Mouse (Mus musculus) adrenal gland, adult (tissue): ENCODE results near the gene Lhfp.
"Not testable (repeated sequence)": the region's sequence is repeated elsewhere in the genome, so short reads cannot be mapped to it uniquely, and the experiment has no call there.

ENCODE experiments used
- DNase-seq, 2 experiments: peaks; one replicate each; pipeline ENCODE4 v3.0.0; 2022 to 2023; ENCODE audit warnings: low spot score in 1 of 2; ENCODE audit not compliant: inconsistent age in 2 of 2

The Lhfp gene

DNA sequence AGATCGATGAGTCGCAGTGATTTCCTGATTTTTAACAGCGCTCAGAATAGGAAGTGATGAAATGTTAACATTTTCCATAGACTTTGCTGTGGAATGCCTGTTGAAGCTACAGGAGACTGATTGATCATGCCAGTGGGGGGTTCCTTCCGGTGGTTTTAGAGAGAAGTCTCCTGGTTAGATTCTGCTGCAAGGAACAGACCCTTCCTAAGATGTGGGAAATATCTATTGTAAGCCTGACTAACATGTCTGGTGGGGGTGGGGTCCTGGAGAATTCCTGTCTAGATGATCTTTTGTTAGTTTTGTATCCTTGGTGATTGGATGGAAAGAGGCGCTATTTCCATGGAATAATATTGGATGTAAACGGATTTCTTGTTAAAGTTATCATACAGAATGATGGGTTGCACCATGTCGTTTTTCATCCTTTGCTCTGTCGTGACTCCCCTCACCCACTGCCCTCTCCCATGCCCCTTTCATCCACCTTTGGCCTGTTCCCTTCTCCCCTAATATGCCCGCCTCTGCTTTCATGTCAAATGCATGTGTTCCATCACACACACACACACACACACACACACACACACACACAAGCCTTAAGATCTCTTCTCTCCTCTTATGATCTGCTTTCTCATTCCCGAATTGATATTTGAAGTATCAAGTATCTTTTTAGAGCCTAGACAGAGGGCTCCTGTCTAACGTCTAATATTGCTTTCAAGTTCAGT is 165.3 kb downstream of the Lhfp start:
- DNase-seq = no peak

DNA sequence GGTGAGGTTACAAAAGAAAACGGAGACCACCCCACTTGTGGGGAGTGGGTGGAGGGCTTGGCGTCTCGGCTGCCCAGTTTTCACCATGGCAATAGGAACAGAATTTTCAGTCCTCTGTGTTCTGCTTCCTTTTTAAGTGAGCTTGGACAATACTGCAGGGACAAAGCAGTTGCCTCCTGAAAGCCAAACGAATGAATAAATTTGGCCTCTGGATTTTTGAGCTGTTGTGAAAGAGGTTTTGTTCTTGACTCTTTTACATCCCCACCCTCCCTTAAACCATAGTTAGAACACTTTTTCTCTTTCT is 165.8 kb downstream of the Lhfp start:
- DNase-seq = no peak

DNA sequence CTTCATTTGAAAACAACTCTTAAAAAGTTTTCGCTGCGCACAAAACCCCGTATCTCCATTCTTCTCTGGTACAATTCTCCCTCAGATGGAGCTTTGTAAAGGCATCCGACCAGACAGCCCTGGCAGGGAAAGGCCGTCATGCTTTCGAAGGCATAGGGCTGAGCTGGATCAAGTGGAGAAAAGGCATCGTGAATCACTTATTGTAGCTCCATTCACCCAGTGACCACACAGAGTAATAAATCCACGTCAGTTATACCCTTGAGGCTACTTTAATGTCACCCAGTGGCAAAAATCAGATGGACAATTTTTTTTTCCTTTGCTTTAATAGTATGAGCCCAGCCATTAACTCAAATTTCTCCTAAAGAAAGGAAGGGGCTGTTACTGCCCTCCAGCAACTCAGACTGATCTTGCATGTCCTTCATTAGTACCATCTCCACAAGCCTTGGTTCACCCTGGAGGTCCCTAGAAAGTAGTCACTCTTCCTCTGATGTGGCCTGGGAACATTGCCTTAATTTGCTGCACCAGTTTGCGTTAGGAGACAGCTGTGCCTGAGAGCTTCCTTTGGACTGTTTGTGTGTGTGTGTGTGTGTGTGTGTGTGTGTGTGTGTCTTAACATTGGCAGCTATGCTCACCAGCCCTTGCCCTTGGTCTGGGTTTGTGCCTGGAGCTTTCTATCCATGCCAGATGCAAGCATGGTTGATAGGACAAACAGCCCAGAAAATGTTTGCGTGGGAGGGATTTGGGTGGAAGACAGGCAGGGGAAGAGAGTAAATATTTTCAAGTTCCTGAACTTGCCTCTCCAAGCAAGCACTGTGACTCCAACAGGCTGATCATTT is 169.6 kb downstream of the Lhfp start:
- DNase-seq = peak; percentile 35 to 75

DNA sequence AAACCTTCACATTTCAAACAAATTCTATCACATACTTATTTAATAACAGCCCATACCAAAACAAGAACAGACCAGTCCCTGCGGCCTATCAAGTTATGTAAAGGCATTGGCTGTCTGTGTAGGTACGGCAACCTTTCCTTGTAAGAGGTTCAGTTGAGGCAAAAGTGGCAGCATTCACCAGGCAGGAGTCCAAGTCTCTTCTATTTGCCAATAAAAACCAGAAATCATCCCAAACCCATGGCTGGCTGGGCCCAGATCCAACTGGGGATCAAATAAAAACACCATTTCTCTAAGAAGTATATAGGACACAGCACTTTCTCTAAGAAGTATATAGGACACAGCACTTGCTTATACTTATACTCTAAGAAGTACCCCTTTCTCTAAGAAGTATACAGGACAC is 171.3 kb downstream of the Lhfp start:
- peak in 1 of 2 experiments; percentile 60 for DNase-seq

DNA sequence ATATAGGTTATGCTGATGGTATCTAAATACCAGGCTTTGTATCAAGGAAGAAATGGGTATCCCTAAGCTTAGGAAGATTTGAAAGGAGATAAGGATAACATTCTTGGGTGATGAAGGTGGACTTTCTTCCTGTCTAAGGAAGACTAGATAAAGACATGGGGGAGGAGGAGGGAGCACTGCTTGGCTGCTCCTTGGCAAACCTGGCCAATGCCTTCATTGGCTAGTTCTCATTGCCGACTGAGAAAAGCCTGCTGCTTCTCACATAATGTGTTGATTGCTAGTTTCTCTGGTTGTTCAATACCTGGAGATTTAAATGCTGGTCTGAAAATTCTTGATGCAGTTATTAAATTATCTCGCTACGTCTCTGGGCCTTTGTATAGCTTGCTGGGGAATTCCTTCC is 172.0 kb downstream of the Lhfp start:
- DNase-seq = no peak

DNA sequence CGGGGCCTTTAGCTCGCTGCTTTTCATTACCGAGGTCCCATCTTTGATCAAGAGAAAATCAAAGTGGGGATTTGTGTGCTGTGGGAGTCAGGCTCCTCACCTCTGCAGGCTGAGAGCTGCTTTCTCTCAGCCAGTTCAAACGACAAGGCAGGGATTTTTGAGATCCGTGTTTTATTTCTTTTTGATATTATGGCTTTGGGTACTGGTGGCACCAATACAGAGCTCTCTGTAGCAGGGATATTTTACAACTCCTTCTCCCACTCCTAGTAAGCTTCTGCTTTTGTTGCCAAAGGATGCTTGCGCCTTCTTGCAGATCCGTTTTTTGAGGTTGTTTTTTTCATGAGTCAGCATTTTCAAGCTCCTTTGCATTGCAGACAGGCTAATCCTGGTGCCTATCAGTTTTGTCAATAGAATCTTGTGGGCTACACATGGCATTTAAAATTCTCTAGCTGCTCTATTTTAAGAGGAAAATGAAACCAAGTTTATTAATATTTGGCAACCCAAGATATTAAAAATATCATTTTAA is 172.5 kb downstream of the Lhfp start:
- DNase-seq = no peak

DNA sequence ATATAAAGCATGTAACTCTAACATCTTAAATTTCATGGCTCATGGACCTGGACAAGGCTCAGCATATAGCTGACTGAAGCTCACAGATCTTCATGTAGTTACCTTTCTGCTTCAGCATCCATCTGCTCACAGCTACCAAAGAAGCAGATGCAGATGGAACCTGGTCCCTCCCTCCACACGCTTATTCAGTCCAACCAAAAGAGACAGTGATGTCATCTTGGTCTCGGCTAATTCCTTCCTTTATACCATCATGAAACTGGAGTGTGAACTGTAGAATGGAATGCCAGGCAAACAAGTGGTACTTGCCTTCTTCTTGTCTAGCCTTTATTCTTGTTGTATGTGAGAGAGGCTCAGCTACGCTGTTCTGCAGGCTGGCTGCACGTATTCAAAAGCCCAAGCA is 173.1 kb downstream of the Lhfp start:
- DNase-seq = no peak

DNA sequence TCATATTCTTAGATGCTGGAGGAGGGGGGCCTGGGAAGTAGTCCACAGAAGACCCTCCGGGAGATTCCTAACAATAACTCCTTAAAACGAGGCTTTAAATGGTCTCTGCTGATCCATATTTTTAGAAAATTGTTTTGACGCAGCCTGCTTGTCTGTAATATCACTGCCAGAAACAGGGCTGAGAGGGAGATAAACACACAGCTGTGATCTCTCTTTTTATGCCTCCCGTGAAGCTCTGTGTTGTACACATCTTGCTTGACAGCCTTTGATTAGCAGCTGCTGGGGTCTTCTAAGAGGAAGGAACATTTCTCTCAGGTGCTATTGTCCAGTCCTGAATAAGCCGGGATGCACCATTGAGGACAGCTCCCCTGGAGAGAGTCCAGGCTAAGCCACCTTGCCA is 176.4 kb downstream of the Lhfp start:
- no peak for DNase-seq

DNA sequence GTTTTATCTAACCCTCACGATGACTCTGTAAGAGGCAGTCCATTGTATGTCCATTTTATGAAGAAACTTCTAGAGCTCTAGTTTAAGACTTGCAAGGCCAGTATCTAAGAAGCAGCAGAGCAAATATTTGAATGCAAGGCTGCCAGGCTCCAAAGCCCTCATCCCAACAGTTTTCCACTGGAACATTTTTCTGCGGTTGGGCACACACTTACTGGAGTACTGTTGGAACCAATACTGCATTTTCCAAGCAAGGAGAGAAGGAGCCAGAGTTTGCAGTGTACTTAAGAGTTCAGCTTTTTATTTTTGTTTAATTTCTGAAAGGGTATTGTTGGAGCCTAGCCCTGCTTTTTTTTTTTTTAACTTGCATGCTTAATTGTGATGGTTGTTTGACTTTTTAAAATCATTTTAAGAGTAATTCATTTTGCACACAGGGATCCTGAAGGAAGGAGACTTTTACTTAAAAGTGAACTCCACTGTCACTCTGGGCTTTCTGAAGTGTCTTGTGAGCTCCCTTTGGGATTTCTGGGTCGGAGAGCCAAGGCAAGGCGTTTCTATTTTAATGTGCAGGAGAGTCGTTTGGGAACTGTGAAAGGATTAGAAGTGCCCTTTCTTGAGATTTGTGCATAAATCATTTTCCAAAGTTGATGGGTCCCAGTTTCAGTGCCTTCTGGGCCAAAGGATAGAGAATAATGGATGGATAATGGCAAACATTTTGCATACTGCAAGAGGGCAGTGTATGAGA is 180.4 kb downstream of the Lhfp start:
- DNase-seq = no peak

DNA sequence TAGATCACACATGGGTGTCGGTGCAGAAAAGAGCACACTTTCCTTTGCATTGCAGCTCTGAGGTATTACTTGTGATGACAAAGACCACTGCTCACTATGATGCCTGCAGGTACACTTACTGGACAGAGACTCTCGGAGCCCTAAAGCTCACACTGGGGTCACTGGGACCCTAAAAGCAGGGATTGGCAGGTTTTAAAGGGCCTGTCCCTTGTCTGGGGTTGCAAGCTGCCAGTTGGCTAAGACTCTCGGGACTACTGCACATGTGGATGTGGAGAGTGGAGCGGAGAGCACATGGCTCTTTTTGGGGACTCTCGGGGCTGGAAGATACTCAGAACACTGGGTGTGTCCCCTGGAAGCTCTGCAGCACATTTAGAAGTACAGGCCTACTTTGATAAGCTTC is 182.8 kb downstream of the Lhfp start:
- DNase-seq = no peak

DNA sequence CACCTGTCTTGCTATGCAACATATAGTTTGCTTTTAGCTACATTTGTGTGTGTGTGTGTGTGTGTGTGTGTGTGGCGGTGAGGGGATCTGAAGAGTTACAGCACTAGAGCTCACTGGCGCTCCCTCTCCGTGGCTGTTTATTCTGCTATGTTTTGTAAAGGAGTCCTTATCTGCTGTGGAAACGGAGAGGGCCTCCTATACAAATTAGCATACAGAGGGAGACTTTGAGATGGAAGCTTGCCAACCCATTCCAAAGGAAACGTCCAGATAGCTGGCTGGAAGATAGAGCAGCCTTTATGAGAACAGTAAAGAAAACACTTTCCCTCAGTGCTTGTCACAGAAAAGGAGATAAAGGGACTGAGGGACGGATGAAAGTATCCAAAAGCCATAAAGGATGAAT is 184.4 kb downstream of the Lhfp start:
- no peak for DNase-seq

DNA sequence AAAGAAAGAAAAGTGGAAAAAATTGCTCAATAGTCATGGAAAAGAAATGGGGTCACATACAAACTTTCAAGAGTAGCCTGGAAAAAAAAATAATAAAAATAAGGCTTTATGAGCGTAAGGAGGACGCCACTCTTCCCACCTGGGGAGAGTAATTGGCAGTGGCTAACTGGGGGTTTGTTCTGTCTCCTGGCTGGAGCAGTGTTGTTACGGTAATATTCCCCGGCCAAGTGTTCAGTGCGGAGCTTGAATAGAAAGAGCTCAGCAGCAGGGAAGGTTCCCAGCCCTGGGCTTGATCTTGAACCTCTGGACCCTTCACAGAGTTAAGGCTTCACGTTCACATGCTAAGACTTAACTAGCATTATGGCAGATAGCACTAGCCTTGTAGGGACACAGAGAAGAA is 184.9 kb downstream of the Lhfp start:
- no peak for DNase-seq

DNA sequence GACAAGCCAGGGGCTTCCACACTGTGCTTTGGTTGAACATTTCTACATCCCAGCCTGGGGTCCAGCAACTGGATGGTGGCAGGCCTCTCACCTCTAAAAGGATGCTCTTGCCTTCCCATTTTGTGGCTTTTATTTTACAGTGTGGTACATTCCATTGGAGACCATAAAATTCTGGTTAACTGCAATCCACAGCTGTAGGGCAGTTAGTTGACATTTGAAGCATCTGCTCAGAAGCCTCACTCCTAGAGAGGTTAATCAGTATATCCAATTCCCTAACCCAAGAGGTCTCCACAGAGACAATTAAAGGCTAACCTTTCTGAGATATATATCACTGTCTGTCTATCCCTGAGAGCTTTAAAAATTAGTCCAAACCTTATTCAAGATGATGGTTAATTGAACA is 186.5 kb downstream of the Lhfp start:
- DNase-seq = no peak

DNA sequence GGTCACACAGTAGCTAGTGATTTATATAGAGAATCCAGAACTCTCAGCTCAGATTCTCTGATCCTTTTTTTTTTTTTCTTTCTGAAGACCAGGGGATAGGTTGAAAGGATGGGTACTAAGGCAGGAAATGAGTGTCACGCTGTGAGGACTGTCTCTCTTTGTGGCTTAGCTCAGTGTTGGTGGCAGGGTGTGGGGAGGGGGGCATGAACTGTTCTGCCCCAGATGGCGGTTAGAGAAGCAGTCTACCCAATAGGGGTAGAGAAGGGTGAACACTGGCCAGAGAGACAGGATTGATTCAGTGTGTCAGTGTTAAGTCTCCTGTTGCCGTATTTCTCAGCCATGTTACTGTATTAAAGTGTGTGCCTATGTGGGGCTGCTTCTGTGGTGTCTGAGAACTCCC is 189.2 kb downstream of the Lhfp start:
- no peak for DNase-seq

DNA sequence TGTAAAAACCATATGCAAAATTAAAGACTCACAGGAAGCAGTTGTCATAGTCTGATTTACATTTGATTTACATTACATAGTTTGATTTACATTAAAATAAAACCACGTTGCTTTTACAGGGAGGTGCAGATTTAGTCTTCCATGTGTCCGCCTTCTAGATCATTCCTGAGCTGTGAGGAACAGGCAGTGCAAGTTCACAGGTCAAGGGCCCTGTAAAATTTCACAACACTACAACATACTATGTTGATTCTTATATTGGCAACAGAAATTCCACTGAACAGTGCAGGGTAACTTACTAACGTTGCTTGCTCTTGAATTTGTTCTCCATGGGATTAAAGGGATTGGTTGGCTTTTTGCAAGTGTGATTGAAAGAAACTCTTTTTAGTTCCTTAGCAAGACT is 189.8 kb downstream of the Lhfp start:
- DNase-seq = no peak

DNA sequence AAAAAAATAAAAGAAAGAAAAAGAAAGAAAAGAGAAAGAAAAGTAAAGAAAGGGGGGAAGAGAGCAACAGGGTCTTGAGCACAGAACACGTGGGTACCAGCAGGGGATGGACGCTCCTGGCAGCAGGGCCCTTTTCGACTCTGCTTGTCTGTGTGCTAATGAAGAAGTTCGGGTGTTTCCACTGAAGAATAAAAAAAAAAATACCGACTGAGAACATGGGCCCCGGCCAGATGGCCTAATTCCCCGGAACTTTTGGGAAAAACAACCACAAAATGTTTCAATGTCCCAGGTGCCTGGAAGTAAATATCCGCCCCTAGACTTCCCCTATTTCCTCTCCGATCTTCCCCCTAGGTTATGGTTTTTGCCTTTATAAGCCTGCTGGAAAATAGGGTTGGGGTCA is 191.1 kb downstream of the Lhfp start:
- not testable (repeated sequence) for DNase-seq

DNA sequence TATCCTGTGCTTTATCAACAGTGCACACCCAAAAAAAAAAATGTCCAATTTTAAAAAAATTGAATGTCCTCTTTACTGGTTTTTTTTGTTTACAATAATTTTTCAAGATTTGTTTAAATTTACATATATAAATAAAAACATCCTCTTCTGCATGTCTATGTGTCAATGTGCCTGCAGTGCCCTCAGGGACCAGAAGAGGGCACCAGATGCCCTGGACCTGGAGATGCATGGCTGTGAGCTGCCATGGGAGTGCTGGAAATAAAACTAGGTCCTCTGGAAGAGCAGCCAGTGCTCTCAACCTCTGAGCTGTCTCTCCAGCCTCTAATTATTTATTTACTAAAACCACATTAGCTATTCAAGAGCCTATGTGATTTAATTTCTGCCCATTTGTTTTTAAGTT is 193.4 kb downstream of the Lhfp start:
- no peak for DNase-seq

DNA sequence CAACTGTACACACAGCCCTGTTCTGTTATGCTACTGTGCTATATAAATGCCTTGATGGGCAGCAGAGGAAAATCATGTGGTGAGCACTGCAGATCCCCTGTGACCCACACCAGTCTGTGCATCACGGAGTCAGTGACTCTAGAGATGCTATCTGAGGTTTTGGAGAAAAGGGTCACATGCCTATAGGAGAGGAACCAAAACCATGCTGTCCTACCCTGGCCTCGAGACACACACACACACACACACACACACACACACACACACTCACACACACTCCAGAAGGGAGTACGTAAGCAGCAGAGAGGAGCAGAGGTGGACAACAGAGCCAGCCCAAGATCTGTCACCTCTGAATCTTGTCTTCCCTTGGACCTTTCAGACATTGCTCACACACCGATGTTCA is 195.1 kb downstream of the Lhfp start:
- DNase-seq = no peak

DNA sequence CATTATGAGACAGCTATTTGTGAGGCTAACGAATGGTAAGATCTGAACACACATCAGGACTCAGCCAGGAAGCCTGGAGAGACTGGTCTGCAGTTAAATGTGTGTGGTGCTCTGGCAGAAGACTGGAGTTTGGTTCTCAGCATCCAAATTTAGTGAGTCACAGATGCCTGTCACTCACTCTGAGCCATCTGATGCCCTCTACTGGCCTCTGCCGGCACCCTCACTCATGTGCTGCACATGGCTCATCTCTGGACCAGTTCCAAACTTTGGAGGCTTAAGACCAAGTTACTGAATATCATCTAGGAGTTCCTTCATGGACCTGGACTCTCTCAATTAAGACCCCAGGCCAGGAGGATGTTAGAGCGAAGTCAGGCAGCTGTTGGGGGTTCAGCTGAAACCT is 198.8 kb downstream of the Lhfp start:
- DNase-seq = no peak

DNA sequence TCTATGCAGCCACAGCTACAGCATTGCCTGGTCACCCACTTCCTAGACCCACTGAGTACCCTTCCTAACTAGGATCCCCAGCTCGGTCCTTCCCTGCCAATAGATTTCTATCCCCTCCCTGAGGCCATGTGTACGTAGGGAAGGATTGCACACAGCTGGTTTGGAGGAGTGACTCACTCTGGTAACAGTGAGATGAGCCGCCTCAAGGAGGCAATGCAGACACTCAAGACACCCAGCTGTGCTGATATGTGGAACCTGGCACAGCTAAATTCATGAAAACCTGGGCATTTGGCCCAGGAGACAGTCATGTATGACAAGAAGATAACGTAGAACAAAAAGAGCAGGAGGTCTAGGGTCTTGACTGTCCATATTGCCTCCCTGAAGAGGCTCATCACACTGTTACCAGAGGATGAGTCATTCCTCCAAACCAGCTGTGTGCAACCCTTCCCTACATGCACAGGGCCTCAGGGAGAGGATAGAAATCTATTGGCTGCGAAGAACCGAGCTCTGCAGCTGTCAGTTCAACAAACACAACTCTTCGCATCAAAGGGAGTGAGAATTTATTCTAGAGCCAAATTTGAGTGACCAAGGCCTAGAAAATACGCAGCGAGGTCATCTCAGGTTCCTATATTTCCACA is 204.4 kb downstream of the Lhfp start:
- DNase-seq = no peak

DNA sequence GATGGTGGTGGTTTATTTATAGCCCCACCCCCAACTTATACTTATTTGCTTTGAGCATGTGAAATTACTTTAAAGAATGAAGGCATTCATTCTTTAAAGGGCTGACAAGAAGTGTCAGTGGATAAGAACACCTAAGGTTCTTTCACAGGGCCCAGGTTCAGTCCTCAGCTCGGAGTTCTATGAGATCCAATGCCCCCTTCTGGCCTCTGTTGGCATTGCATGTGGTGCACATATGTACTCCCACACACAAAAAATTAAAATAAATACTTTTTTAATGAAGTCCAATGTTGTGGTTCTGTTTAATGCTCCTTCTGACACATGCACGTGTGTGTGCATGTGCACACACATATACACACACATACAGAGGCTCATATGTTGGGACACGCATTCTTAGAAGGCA is 205.8 kb downstream of the Lhfp start:
- peak; percentile 38 to 78 for DNase-seq
